23 mouse cellular contexts compared by ENCODE assay signal in the genomic region with DNA sequence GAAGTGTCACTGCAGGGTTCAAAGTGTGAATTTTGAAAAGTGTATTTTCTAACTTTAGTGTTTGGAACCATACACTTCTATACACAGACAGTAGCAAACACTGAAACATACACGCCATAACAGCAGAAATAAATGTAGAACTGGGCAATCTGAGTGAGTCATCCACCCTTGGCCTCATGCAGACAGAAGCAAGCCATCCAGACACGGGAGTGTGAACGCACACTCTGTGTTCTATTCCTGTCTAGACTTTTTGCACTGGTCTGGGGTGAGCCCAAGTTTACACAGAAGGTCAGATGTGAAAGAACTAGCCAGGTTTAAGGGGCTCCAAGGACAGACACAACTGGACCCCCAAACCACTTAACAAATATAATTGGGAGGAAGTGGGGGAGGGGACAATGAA. TPM values are rescaled to one million over a fixed set of nuclear protein-coding genes. Genes with fewer than 3 reads are reported as not detected.
DNase-seq lines count a peak whose midpoint lies in the region; ATAC-seq and TF ChIP-seq lines count a peak whose summit lies in the region.
"Had no signal": no experiment of that assay in that cellular context is flagged by ENCODE, and none has a peak within 500 bp of the region (broad histone marks: within the 10 kb centered on the region; RNA-seq: fewer than 3 reads in every experiment).

No protein-coding gene starts in this region.

- peaks cover 18% of the 10 kb centered on the region for H3K4me1 ChIP-seq in heart, embryonic 11.5 days (ENCODE audit: control insufficient read depth, insufficient read depth, low read length)
- peaks cover 9% of the 10 kb centered on the region; the same call in 1 of the 2 replicates for H3K4me1 ChIP-seq in lung, embryonic 16.5 days (replicated peaks; ENCODE audit: control insufficient read depth, insufficient read depth, low read length)
- H3K4me1 ChIP-seq in lung, adult 2 months (ENCODE audit: control insufficient read depth, insufficient read depth, low read length) = no peaks in the 10 kb centered on the region
- H3K4me1 ChIP-seq in heart, postnatal 0 days (ENCODE audit: control insufficient read depth, insufficient read depth) = peaks cover 24% of the 10 kb centered on the region
- no peaks in the 10 kb centered on the region for H3K4me1 ChIP-seq in forebrain, embryonic 16.5 days (replicated peaks; ENCODE audit: control insufficient read depth, insufficient read depth, low read length)
- H3K4me1 ChIP-seq: forebrain, embryonic 15.5 days; liver, embryonic 12.5 days; midbrain, embryonic 15.5 days had no signal

- TF ChIP-seq POLR2A in lung, adult 2 months (IDR thresholded peaks at IDR 0.05; ENCODE audit: borderline replicate concordance, extremely low read depth, low read depth, low read length) = no peak

- no peak overlapping the region for H3K4me3 ChIP-seq in heart, embryonic 11.5 days (ENCODE audit: low read depth, low read length)
- H3K4me3 ChIP-seq in lung, embryonic 16.5 days (ENCODE audit: low read length) = no peak overlapping the region
- H3K4me3 ChIP-seq in lung, adult 2 months (replicated peaks; ENCODE audit: extremely low read depth, low read depth, low read length) = no peak overlapping the region
- H3K4me3 ChIP-seq in heart, postnatal 0 days (ENCODE audit: low read depth, low read length) = no peak overlapping the region
- H3K4me3 ChIP-seq in forebrain, embryonic 16.5 days (replicated peaks; ENCODE audit: low read length) = no peak overlapping the region
- H3K4me3 ChIP-seq: forebrain, embryonic 15.5 days; limb, embryonic 13.5 days; liver, embryonic 12.5 days; midbrain, embryonic 15.5 days; neural tube, embryonic 13.5 days had no signal

- H3K4me2 ChIP-seq in heart, embryonic 11.5 days = no peak overlapping the region
- H3K4me2 ChIP-seq in lung, embryonic 16.5 days (ENCODE audit: low read depth, low read length) = no peak overlapping the region
- no peak overlapping the region for H3K4me2 ChIP-seq in heart, postnatal 0 days (ENCODE audit: low read depth, low read length)
- H3K4me2 ChIP-seq in forebrain, embryonic 16.5 days (ENCODE audit: low read length) = no peak overlapping the region
- H3K4me2 ChIP-seq: forebrain, embryonic 15.5 days; limb, embryonic 13.5 days; liver, embryonic 12.5 days; midbrain, embryonic 15.5 days; neural tube, embryonic 13.5 days had no signal

- H3K9ac ChIP-seq in heart, embryonic 11.5 days (ENCODE audit: low read depth, low read length) = no peak overlapping the region
- H3K9ac ChIP-seq in lung, embryonic 16.5 days (ENCODE audit: low read length) = no peak overlapping the region
- no peak overlapping the region for H3K9ac ChIP-seq in heart, postnatal 0 days (replicated peaks; ENCODE audit: low read depth, low read length)
- no peak overlapping the region for H3K9ac ChIP-seq in forebrain, embryonic 16.5 days (replicated peaks; ENCODE audit: low read depth, low read length)
- H3K9ac ChIP-seq: forebrain, embryonic 15.5 days; limb, embryonic 13.5 days; liver, embryonic 12.5 days; midbrain, embryonic 15.5 days; neural tube, embryonic 13.5 days had no signal

- TF ChIP-seq CTCF in lung, adult 2 months (IDR thresholded peaks at IDR 0.05; ENCODE audit: insufficient read depth, low read length) = no peak
- TF ChIP-seq CTCF in heart, postnatal 0 days (IDR thresholded peaks at IDR 0.05; ENCODE audit: low read depth) = no peak

- intact Hi-C loops in heart, postnatal 25 days (cut with DNase I) = no loop called here

- no peaks in the 10 kb centered on the region for H3K27me3 ChIP-seq in heart, embryonic 11.5 days (ENCODE audit: control insufficient read depth, insufficient read depth, low read length)
- no peaks in the 10 kb centered on the region for H3K27me3 ChIP-seq in lung, embryonic 16.5 days (ENCODE audit: control insufficient read depth, insufficient read depth, low read depth, low read length)
- H3K27me3 ChIP-seq in heart, postnatal 0 days (ENCODE audit: control insufficient read depth, insufficient read depth, low read length) = no peaks in the 10 kb centered on the region
- no peaks in the 10 kb centered on the region for H3K27me3 ChIP-seq in forebrain, embryonic 16.5 days (replicated peaks; ENCODE audit: control insufficient read depth, insufficient read depth, low read length)
- H3K27me3 ChIP-seq: forebrain, embryonic 15.5 days; limb, embryonic 13.5 days; liver, embryonic 12.5 days; midbrain, embryonic 15.5 days; neural tube, embryonic 13.5 days had no signal

- peak overlapping the region; percentile 29; the same call in 1 of the 2 replicates for H3K27ac ChIP-seq in heart, embryonic 11.5 days (ENCODE audit: low read depth, low read length)
- H3K27ac ChIP-seq in lung, embryonic 16.5 days (ENCODE audit: low read length) = no peak overlapping the region
- H3K27ac ChIP-seq in heart, postnatal 0 days (ENCODE audit: low read depth) = peak overlapping the region; percentile 68
- H3K27ac ChIP-seq in forebrain, embryonic 16.5 days (ENCODE audit: low read length) = no peak overlapping the region
- H3K27ac ChIP-seq: forebrain, embryonic 15.5 days; hindbrain, postnatal 0 days; liver, embryonic 12.5 days; midbrain, embryonic 15.5 days; neural tube, embryonic 13.5 days had no signal

- no peak for ATAC-seq in heart, embryonic 11.5 days (replicated peaks; ENCODE audit: insufficient number of reproducible peaks, low FRiP score, low TSS enrichment)
- ATAC-seq in lung, embryonic 16.5 days (ENCODE audit: low read depth) = peak; percentile 43; the same call in 1 of the 2 replicates
- ATAC-seq in heart, postnatal 0 days (ENCODE audit: insufficient read depth, low read depth) = peak; percentile 69
- ATAC-seq in forebrain, embryonic 16.5 days = no peak
- ATAC-seq: CD4-positive, CD25-positive, alpha-beta regulatory T cell, adult 4 months; forebrain, embryonic 15.5 days; hindbrain, postnatal 0 days; liver, embryonic 12.5 days; midbrain, embryonic 15.5 days had no signal

- 38% methylated on average over 3 of the region's 3 CpGs for WGBS in heart, embryonic 11.5 days (ENCODE audit: insufficient replicate concordance)
- 54% methylated on average over 3 of the region's 3 CpGs for WGBS in lung, embryonic 16.5 days
- WGBS in lung, adult 2 months = 57% methylated on average over 3 of the region's 3 CpGs
- WGBS in heart, postnatal 0 days = 25% methylated on average over 3 of the region's 3 CpGs
- 86% methylated on average over 3 of the region's 3 CpGs for WGBS in forebrain, embryonic 16.5 days

- peak; percentile 16 for DNase-seq in adrenal gland, postnatal 14 days
- no peak for DNase-seq in adrenal gland, postnatal 10 days
- no peak for DNase-seq in heart, postnatal 25 days (ENCODE audit: low spot score)
- no peak for DNase-seq in lung, adult 2 months
- no peak for DNase-seq in heart, postnatal 0 days (ENCODE audit: low spot score)
- DNase-seq: cerebellum, adult 9-10 months; gastrocnemius, postnatal 36 days; kidney, adult 18-20 months; kidney, postnatal 4 days; lung, adult 18-20 months; lung, postnatal 4 days; retina, postnatal 1 day; thymus, postnatal 25 days had no signal

- no peak for TF ChIP-seq EP300 in heart, postnatal 0 days (IDR thresholded peaks at IDR 0.05; ENCODE audit: low read depth)

- no peaks in the 10 kb centered on the region for H3K9me3 ChIP-seq in heart, embryonic 11.5 days (replicated peaks; ENCODE audit: control insufficient read depth, low read length)
- no peaks in the 10 kb centered on the region for H3K9me3 ChIP-seq in lung, embryonic 16.5 days (ENCODE audit: control insufficient read depth, low read length)
- H3K9me3 ChIP-seq in heart, postnatal 0 days (replicated peaks; ENCODE audit: control insufficient read depth, low read length) = no peaks in the 10 kb centered on the region
- H3K9me3 ChIP-seq in forebrain, embryonic 16.5 days (ENCODE audit: control insufficient read depth, low read length) = no peaks in the 10 kb centered on the region
- H3K9me3 ChIP-seq: forebrain, embryonic 15.5 days; limb, embryonic 13.5 days; liver, embryonic 12.5 days; midbrain, embryonic 15.5 days; neural tube, embryonic 13.5 days had no signal

- no peaks in the 10 kb centered on the region for H3K36me3 ChIP-seq in heart, embryonic 11.5 days (ENCODE audit: control insufficient read depth, insufficient read depth, low read length)
- no peaks in the 10 kb centered on the region for H3K36me3 ChIP-seq in lung, embryonic 16.5 days (ENCODE audit: control insufficient read depth, insufficient read depth, low read length)
- H3K36me3 ChIP-seq in heart, postnatal 0 days (replicated peaks; ENCODE audit: control insufficient read depth, insufficient read depth, low read length) = no peaks in the 10 kb centered on the region; the same call in 1 of the 2 replicates
- no peaks in the 10 kb centered on the region for H3K36me3 ChIP-seq in forebrain, embryonic 16.5 days (ENCODE audit: control insufficient read depth, insufficient read depth)
- H3K36me3 ChIP-seq: forebrain, embryonic 15.5 days; limb, embryonic 13.5 days; liver, embryonic 12.5 days; midbrain, embryonic 15.5 days; neural tube, embryonic 13.5 days had no signal

RNA-seq across cellular contexts. Expression of a gene that starts 57.3 kb away (rescaled TPM):
- 14.5 and 14.9 TPM in 2 replicates for total RNA-seq in adrenal gland, postnatal 14 days (2021)
- 10 to 100 TPM; 15.7 to 21.4 TPM for total RNA-seq in adrenal gland, postnatal 10 days (2021)
- 9.5 and 10.5 TPM in 2 replicates for polyA plus RNA-seq in heart, embryonic 11.5 days (2014; fragmentation: Nextera tagmentation; extraction: Ambion mirVana)
- 10 to 100 TPM; 28.6 to 35.5 TPM for total RNA-seq in heart, postnatal 25 days (2021)
- polyA plus RNA-seq in lung, embryonic 16.5 days (2015; fragmentation: Nextera tagmentation; extraction: Ambion mirVana) = 7.0 and 8.2 TPM in 2 replicates
- polyA plus RNA-seq in lung, adult 2 months (2012; rRNA removed) = 18.1 and 23.2 TPM in 2 replicates
- total RNA-seq in heart, postnatal 0 days (2014; rRNA removed; ENCODE audit: low replicate concordance) = 116 and 128 TPM in 2 replicates
- 7.6 and 12.2 TPM in 2 replicates for polyA plus RNA-seq in heart, postnatal 0 days (2015; fragmentation: Nextera tagmentation; extraction: Ambion mirVana)
- polyA plus RNA-seq in forebrain, embryonic 16.5 days (2015; fragmentation: Nextera tagmentation; extraction: Ambion mirVana) = 24.0 and 28.7 TPM in 2 replicates
- polyA plus RNA-seq: CD4-positive, CD25-positive, alpha-beta regulatory T cell, adult 4 months had no signal

Comparison
In these comparisons a context has a peak if more than half of its experiments do, and no peak if none do; other contexts are left out.
1. ATAC-seq: peak in lung, embryonic 16.5 days (single experiment) and heart, postnatal 0 days (single experiment); none in heart, embryonic 11.5 days (single experiment) and forebrain, embryonic 16.5 days (single experiment).
2. H3K27ac ChIP-seq: peak in heart, embryonic 11.5 days (single experiment) and heart, postnatal 0 days (single experiment); none in lung, embryonic 16.5 days (single experiment) and forebrain, embryonic 16.5 days (single experiment).